Mouse (Mus musculus) MEL (cell line): ENCODE measurements around the gene Synpo2. TPM values are rescaled to one million over a fixed set of nuclear protein-coding genes. Genes with fewer than 3 reads are reported as not detected.

Experiments
- DNase-seq: peaks from one replicate; pipeline ENCODE4 v3.0.0; 2011; ENCODE audit warnings: low read depth, low spot score
- H3K27ac ChIP-seq: 2 replicates; pipeline ENCODE4 v1.5.1; 2012; ENCODE audit warnings: low read depth, mild to moderate bottlenecking, control low read depth, low read length, moderate library complexity; ENCODE audit not compliant: control insufficient read depth
- H3K27me3 ChIP-seq, 2 experiments: fragments of 150-350 bp in 1 of 2; sonication (generic) in 1 of 2; 2 replicates each; pipeline ENCODE4 v1.6.1; 2012; ENCODE audit warnings: low read length in 2 of 2, mild to moderate bottlenecking in 2 of 2, improper control_type of control experiment in 1 of 2, moderate library complexity in 1 of 2; ENCODE audit not compliant: insufficient read depth in 2 of 2, control insufficient read depth in 1 of 2
- H3K36me3 ChIP-seq, 2 experiments: 2 replicates each; pipeline ENCODE4 v1.6.1; 2012 to 2014; ENCODE audit warnings: low read length in 2 of 2, improper control_type of control experiment in 1 of 2, inconsistent platforms in 1 of 2, mild to moderate bottlenecking in 1 of 2; ENCODE audit not compliant: insufficient read depth in 2 of 2, control insufficient read depth in 1 of 2
- H3K4me1 ChIP-seq, 2 experiments: fragments of 150-350 bp in 1 of 2; sonication (generic) in 1 of 2; 2 replicates each; pipeline ENCODE4 v1.6.1; 2012; ENCODE audit warnings: low read length in 2 of 2, improper control_type of control experiment in 1 of 2, mild to moderate bottlenecking in 1 of 2; ENCODE audit not compliant: insufficient read depth in 2 of 2, control insufficient read depth in 1 of 2
- H3K4me3 ChIP-seq, 2 experiments: fragments of 150-350 bp in 1 of 2; sonication (generic) in 1 of 2; 2 replicates each; pipeline ENCODE4 v1.5.1; 2012; ENCODE audit warnings: low read depth in 2 of 2, low read length in 2 of 2, mild to moderate bottlenecking in 2 of 2, moderate library complexity in 2 of 2, control low read depth in 1 of 2, improper control_type of control experiment in 1 of 2; ENCODE audit not compliant: control insufficient read depth in 1 of 2, insufficient read depth in 1 of 2
- H3K79me2 ChIP-seq: 2 replicates; pipeline ENCODE4 v1.6.1; 2012; ENCODE audit warnings: mild to moderate bottlenecking, low read length, moderate library complexity; ENCODE audit not compliant: control insufficient read depth, poor library complexity, insufficient read depth
- H3K9ac ChIP-seq: 2 replicates; pipeline ENCODE4 v1.6.1; 2012; ENCODE audit warnings: low read depth, mild to moderate bottlenecking, control low read depth, low read length, moderate library complexity; ENCODE audit not compliant: control insufficient read depth, poor library complexity, severe bottlenecking
- H3K9me3 ChIP-seq: fragments of 150-350 bp; sonication (generic); replicated peaks from 2 replicates; pipeline ENCODE4 v1.6.1; 2012; ENCODE audit warnings: mild to moderate bottlenecking, low read length, improper control_type of control experiment, moderate library complexity; ENCODE audit not compliant: insufficient read depth
- CHD2 ChIP-seq: IDR thresholded peaks from 2 replicates; pipeline ENCODE4 v1.6.1; 2011; ENCODE audit warnings: low read length, improper control_type of control experiment
- E2F4 ChIP-seq: IDR thresholded peaks from 2 replicates; pipeline ENCODE4 v1.6.1; 2011; ENCODE audit warnings: low read depth, low read length, improper control_type of control experiment, borderline replicate concordance
- ELF1 ChIP-seq: IDR thresholded peaks from 2 replicates; pipeline ENCODE4 v1.6.1; 2014; ENCODE audit warnings: low read depth, mild to moderate bottlenecking, inconsistent platforms, low read length, improper control_type of control experiment, moderate library complexity
- EP300 ChIP-seq, 2 experiments: IDR thresholded peaks; 2 replicates each; pipeline ENCODE4 v1.6.1; 2011; ENCODE audit warnings: improper control_type of control experiment in 2 of 2, low read length in 2 of 2, low read depth in 1 of 2, mild to moderate bottlenecking in 1 of 2
- ETS1 ChIP-seq: IDR thresholded peaks from 2 replicates; pipeline ENCODE4 v1.6.1; 2012; ENCODE audit warnings: low read depth, mild to moderate bottlenecking, inconsistent platforms, low read length, improper control_type of control experiment, moderate library complexity
- GATA1 ChIP-seq: IDR thresholded peaks from 2 replicates; pipeline ENCODE4 v1.6.1; 2011; ENCODE audit warnings: low read depth, low read length, improper control_type of control experiment
- HCFC1 ChIP-seq: IDR thresholded peaks from 2 replicates; pipeline ENCODE4 v1.6.1; 2012; ENCODE audit warnings: low read depth, mild to moderate bottlenecking, inconsistent platforms, low read length, improper control_type of control experiment, moderate library complexity
- MAFK ChIP-seq: IDR thresholded peaks from 2 replicates; pipeline ENCODE4 v1.6.1; 2011; ENCODE audit warnings: low read depth, mild to moderate bottlenecking, low read length, improper control_type of control experiment, borderline replicate concordance
- MAX ChIP-seq: IDR thresholded peaks from 2 replicates; pipeline ENCODE4 v1.6.1; 2011; ENCODE audit warnings: low read length, improper control_type of control experiment
- MAZ ChIP-seq: IDR thresholded peaks from 2 replicates; pipeline ENCODE4 v1.6.1; 2012; ENCODE audit warnings: low read depth, mild to moderate bottlenecking, inconsistent platforms, low read length, improper control_type of control experiment
- MEF2A ChIP-seq: IDR thresholded peaks from 2 replicates; pipeline ENCODE4 v1.6.1; 2014; ENCODE audit warnings: low read depth, mild to moderate bottlenecking, inconsistent platforms, low read length, improper control_type of control experiment; ENCODE audit not compliant: poor library complexity, insufficient replicate concordance, severe bottlenecking; ENCODE audit errors: extremely low read depth
- MXI1 ChIP-seq: IDR thresholded peaks from 2 replicates; pipeline ENCODE4 v1.6.1; 2011; ENCODE audit warnings: mild to moderate bottlenecking, low read depth, low read length, improper control_type of control experiment
- MYB ChIP-seq: IDR thresholded peaks from 2 replicates; pipeline ENCODE4 v1.6.1; 2011; ENCODE audit warnings: mild to moderate bottlenecking, low read depth, low read length, improper control_type of control experiment
- MYC ChIP-seq: IDR thresholded peaks from 2 replicates; pipeline ENCODE4 v1.6.1; 2011; ENCODE audit warnings: low read depth, mild to moderate bottlenecking, low read length, improper control_type of control experiment, moderate library complexity
- NELFE ChIP-seq: IDR thresholded peaks from 2 replicates; pipeline ENCODE4 v1.6.1; 2011; ENCODE audit warnings: low read depth, low read length, improper control_type of control experiment
- POLR2A ChIP-seq, 2 experiments: IDR thresholded peaks; 2 replicates each; pipeline ENCODE4 v1.6.1; 2011 to 2012; ENCODE audit warnings: low read length in 2 of 2, mild to moderate bottlenecking in 2 of 2, control low read depth in 1 of 2, improper control_type of control experiment in 1 of 2, low read depth in 1 of 2, moderate library complexity in 1 of 2; ENCODE audit not compliant: control insufficient read depth in 1 of 2, insufficient read depth in 1 of 2, poor library complexity in 1 of 2
- POLR2AphosphoS2 ChIP-seq: IDR thresholded peaks from 2 replicates; pipeline ENCODE4 v1.6.1; 2011; ENCODE audit warnings: low read length, improper control_type of control experiment
- POLR2AphosphoS5 ChIP-seq: IDR thresholded peaks from 2 replicates; pipeline ENCODE4 v1.6.1; 2012; ENCODE audit warnings: low read depth, borderline replicate concordance, mild to moderate bottlenecking, inconsistent platforms, low read length, moderate library complexity, mixed read lengths
- RCOR1 ChIP-seq: IDR thresholded peaks from 2 replicates; pipeline ENCODE4 v1.6.1; 2012; ENCODE audit warnings: low read depth, mild to moderate bottlenecking, inconsistent platforms, low read length, improper control_type of control experiment
- SMC3 ChIP-seq: IDR thresholded peaks from 2 replicates; pipeline ENCODE4 v1.6.1; 2011; ENCODE audit warnings: low read depth, low read length, improper control_type of control experiment
- USF2 ChIP-seq, 2 experiments: IDR thresholded peaks; 2 replicates each; pipeline ENCODE4 v1.6.1; 2011 to 2012; ENCODE audit warnings: improper control_type of control experiment in 2 of 2, low read length in 2 of 2, borderline replicate concordance in 1 of 2, inconsistent platforms in 1 of 2, low read depth in 1 of 2, mild to moderate bottlenecking in 1 of 2; ENCODE audit not compliant: insufficient read depth in 1 of 2
- ZC3H11A ChIP-seq: IDR thresholded peaks from 2 replicates; pipeline ENCODE4 v1.6.1; 2012; ENCODE audit warnings: low read depth, mild to moderate bottlenecking, inconsistent platforms, low read length, improper control_type of control experiment
- ZMIZ1 ChIP-seq: IDR thresholded peaks from 2 replicates; pipeline ENCODE4 v1.6.1; 2012; ENCODE audit warnings: low read depth, mild to moderate bottlenecking, inconsistent platforms, low read length, improper control_type of control experiment, moderate library complexity
- polyA plus RNA-seq, 2 experiments: library from polyadenylated mRNA; stranded (reverse) in 1 of 2; unstranded in 1 of 2; fragments of >175 nt in 1 of 2; fragments of >200 nt in 1 of 2; gene quantifications; 2 replicates each; pipeline versions ENCODE4 v1.2.1 to v1.2.4; 2012; ENCODE audit warnings: low replicate concordance in 2 of 2, low read depth in 1 of 2; ENCODE audit not compliant: insufficient read length in 2 of 2, insufficient read depth in 1 of 2, missing spikeins in 1 of 2
- total RNA-seq: library from RNA; depleted of rRNA; stranded (reverse); fragments of 300-350 nt; gene quantifications from 2 replicates; pipeline ENCODE4 v1.2.3, GENCODE M21; 2012

Synpo2 gene
- total and polyA plus RNA-seq, 3 experiments = 0.04 TPM; not detected in 2

DNA sequence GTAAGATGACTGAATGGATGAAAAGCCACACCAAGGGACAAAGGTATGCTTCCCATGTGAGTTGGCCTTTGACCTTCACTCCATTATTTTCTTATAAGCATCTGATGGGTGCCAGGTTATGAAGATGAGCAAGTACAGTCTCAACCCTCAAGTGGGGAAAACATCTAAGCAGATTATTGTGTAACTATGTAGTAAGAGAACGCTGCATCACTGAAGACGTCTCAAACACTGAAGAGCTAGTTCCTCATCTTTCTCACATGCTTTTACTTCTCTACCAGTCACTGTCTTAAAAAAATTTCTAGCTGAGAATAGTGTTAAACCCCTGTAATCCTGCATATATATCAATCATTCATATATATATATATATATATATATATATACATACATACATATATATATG, 34.2 kb downstream of the Synpo2 start:
- no peak overlapping the region for H3K27ac ChIP-seq
- no peaks in the 10 kb centered on the region for H3K36me3 ChIP-seq
- no peak overlapping the region for H3K4me3 ChIP-seq
- TF ChIP-seq ZC3H11A (no peak), MEF2A (no peak), NELFE (no peak), EP300 (IDR thresholded peaks at IDR 0.05; ENCODE audit: low read depth in 1 of 2, low read length in 2 of 2) (no peak), MAX (no peak), HCFC1 (no peak), MAFK (no peak), ELF1 (no peak), MYB (no peak), ZMIZ1 (no peak), MAZ (no peak), SMC3 (no peak), MXI1 (no peak), POLR2A (IDR thresholded peaks at IDR 0.05; ENCODE audit: control insufficient read depth in 1 of 2, insufficient read depth in 1 of 2, low read depth in 1 of 2, low read length in 2 of 2, poor library complexity in 1 of 2) (no peak), MYC (no peak)
- DNase-seq = no peak
- H3K27me3 ChIP-seq = peaks cover 0 to 2% of the 10 kb centered on the region in 2 experiments; a peak in 1 of 4 replicates
- H3K9ac ChIP-seq = no peak overlapping the region
- no peaks in the 10 kb centered on the region for H3K4me1 ChIP-seq
- no peaks in the 10 kb centered on the region for H3K79me2 ChIP-seq
- H3K9me3 ChIP-seq = no peaks in the 10 kb centered on the region

- Histone ChIP-seq H3K27ac (no peak overlapping the region), H3K9ac (no peak overlapping the region), H3K27me3 (no peaks in the 10 kb centered on the region), H3K9me3 (no peaks in the 10 kb centered on the region), H3K36me3 (no peaks in the 10 kb centered on the region), H3K4me1 (no peaks in the 10 kb centered on the region; a peak in 1 of 4 replicates), H3K79me2 (no peaks in the 10 kb centered on the region), H3K4me3 (no peak overlapping the region)
- TF ChIP-seq MAZ = no peak
- no peak for TF ChIP-seq E2F4
- TF ChIP-seq CHD2 = no peak
- no peak for TF ChIP-seq RCOR1
- TF ChIP-seq POLR2AphosphoS2 = no peak
- TF ChIP-seq POLR2A (IDR thresholded peaks at IDR 0.05; ENCODE audit: control insufficient read depth in 1 of 2, insufficient read depth in 1 of 2, low read depth in 1 of 2, low read length in 2 of 2, poor library complexity in 1 of 2) = no peak
- TF ChIP-seq ETS1 = no peak
- no peak for TF ChIP-seq POLR2AphosphoS5
- no peak for TF ChIP-seq MYB
- no peak for TF ChIP-seq GATA1
- no peak for TF ChIP-seq USF2 (IDR thresholded peaks at IDR 0.05; ENCODE audit: borderline replicate concordance in 1 of 2, insufficient read depth in 1 of 2, low read depth in 1 of 2, low read length in 2 of 2)
- DNase-seq = no peak
These were observed 42.2 kb downstream of the Synpo2 start for GRCm38 (mm10) chr3:123193740-123194139.
